Mouse (Mus musculus) adrenal gland, adult 2 months (tissue): ENCODE measurements at regions not wholly inside any gene's neighbourhood (a gene's known extent, or its start where the extent isn't known, plus 50 kb on each side); places are given as distances from the start of the nearest gene placed in this dataset.
A peak's percentile ranks its signal among the peaks of the same experiment; 100 is the strongest.

ENCODE experiments used
- DNase-seq: peaks from one replicate; pipeline ENCODE4 v3.0.0; 2021

DNA sequence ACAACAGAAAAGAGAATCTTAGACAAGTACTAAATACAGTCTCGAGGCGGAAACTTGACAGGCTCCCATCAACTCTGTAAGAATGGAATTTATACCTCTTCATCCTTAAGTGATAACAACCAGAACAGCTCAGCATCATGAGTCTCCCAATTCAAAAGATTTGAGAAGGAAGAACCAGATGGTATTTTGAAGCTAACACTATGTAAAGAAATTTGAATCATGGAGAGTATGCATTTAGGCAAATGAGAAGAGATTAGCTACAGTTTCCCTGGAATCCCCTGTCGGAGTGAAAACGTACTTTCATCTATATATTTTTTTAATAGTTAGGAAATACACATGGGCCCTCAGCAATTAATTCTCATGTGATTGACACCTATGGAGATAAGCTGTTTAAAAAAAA is 140.9 kb downstream of the Nrip1 start:
- DNase-seq = no peak

- no peak for DNase-seq
These were observed 141.5 kb downstream of the Nrip1 start for GRCm38 (mm10) chr16:76232174-76232573.

DNA sequence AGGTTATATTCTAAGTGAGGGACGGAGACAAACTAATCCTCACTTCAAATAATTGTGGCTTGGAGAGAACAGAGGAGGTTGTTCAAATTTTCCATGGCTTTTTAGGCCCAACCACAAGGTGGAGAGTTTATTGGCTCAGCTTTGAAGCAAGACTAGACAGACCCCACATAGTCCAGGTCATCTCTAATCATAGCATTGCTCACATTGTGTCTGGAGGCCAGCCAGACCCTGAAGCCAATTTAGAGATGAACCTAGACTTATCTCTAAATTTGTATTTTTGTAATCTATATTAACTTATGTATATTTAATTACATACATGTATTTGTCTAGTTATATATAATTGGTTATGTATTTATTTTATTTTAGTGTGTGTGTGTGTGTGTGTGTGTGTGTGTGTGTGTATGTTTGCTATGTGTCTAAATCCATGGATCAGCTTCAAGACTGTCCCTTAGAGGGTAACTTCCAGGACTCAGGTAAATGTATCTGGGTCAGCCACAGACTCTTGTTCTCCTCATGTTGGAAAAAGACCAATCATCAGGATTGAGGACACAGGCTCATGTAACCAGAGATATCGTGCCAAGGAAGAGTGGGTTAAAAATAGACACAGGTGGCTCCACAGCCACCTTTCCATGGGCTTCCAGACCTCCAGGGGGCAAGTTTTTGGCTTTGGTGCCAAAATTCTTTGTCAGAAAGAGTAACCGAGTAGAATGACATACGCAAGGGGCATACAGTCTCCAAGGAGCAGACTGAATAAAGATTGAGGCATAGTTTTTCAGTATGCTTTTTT is 142.9 kb downstream of the Nrip1 start:
- no peak for DNase-seq

DNA sequence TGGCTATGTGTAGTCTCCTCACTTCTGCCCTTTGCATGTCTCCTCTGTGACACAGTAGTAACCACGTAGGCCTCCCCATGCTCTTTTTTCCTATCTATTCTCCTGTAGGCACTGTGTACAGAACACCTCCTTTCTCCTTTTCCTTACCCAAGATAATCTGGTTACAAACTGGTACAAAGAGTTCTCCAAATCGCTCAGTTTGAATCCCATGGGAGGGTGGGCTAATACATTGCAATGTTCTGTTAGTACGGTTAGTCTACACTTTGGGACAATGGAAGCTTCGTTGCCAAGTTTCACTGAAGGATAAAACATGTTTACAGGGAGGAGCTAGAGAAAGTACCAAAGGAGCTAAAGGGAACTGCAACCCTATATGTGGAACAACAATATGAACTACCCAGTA is 145.2 kb downstream of the Nrip1 start:
- no peak for DNase-seq

DNA sequence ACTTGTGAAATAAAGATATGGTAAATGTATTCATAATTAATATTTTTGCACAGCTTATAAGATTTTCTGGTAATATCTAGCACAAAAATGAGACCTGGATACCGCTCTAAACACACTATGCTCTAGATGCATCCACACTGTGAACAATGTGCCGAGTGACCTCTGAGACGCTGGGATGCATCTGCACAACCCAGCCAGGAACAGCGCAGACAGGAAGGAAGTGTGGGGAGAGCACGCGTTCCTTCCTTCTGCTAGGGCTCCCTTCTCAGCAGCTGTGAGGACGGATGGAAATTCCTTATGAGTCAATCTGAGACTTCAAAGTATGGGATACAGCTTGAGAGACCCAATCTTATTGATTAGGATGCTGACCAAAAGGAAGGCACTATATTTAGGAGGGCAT is 147.2 kb downstream of the Nrip1 start:
- no peak for DNase-seq

DNA sequence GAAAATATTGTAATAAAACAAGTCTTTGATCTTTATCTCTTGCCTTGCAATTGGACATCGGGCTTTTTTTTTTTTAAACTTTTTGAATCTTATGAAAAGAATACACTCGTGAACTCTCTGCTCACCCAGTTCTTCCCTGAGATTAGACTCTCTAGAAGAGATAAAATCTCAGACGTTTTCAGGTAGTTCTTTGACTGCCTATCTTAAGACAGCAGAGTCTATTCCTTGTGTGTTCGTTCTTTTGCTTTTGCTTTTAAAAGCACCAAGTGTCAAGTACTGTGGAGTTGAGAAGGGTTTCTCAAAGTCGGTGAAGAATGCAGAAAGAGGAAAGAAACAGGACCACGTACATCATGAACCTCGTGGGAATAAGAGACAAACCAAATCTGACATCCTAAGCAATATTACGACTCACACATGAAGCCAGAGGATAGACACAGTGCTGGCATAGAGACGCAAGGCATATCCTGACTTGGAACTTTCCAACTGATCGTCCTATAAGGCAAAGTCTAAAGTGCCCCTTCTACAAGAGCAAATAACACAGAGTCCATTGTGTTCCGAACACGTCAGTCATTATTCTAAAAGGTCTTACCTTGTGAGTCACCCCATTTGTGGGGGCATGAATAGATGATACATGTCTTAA is 147.9 kb downstream of the Nrip1 start:
- DNase-seq = no peak

GRCm38 (mm10) chr16:76224901-76225586 is 148.6 kb downstream of the Nrip1 start:
- DNase-seq = peak; percentile 38

DNA sequence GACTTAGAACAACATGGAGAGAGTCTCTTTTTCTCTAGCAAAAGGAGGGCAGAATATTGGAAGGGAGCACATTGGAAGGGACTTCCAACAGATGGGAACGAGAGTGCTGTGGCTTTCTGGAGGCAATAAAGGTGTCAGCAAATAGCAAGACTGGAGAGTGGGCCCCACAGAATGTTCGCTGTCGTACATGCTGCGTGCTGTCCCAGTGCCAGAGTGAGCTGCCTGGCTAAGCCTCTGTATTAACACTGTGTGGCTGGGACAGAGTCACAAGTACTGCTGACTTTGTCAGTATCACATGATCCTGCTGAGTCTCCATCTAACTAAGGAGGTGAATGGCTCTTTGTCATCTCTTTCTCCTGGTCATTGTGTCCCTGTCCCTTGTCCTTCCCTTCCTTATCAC is 149.9 kb downstream of the Nrip1 start:
- no peak for DNase-seq

DNA sequence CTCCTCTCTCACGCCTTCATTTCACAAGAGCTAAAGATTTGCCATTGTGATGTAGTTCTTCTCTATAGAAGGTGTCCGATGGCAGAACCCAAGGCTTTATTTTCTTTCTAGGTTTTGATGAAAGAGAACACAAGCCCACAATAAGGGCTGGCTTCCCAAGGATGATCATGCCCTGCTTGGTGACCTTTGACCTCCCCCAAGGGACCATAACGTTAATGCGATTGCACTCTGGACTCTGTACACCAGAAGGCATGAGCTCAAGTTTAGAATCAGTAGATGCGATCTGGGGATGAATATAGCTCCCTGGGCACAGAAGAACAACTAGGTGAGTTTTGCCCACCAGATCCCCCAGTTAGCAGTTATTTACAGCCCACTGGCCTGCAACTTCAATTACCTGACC is 150.7 kb downstream of the Nrip1 start:
- no peak for DNase-seq

DNA sequence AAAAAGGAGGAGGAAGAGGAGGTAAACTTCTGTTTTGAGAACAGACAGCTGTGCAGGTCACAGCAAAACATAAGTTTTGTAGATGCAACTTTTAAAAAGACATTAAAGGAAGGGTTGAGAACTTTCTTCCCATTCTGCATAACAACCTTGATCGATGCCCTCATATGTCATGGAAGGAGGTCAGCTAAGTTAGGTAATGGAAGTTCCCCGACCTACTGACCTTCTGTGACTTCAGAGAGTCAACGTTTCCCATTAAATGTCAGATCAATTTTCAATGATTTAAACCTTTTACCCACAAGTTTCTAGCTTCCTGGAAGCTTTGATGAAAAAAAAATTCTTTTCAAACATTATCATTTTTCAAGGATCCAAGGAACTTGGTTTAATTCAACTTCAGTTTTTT is 153.2 kb downstream of the Nrip1 start:
- no peak for DNase-seq

DNA sequence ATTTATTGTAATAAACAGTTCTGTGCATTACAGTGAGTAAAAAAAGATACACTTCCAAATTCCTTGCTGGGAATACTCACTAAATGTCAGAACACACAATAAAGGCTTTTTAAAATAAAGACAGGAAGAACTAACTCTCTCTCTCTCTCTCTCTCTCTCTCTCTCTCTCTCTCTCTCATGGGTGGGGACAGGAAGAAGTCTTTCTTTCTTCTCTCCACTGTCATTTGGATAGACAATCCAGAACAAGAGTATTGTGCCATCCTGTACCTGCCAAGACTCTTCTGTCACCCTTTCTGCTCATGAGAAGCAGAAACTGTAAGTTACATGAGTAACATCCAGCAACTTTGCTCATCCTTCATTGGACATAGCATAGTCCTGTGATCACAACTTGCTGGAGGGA is 154.4 kb downstream of the Nrip1 start:
- no peak for DNase-seq

GRCm38 (mm10) chr16:76218310-76219170 is 155.1 kb downstream of the Nrip1 start:
- no peak for DNase-seq

DNA sequence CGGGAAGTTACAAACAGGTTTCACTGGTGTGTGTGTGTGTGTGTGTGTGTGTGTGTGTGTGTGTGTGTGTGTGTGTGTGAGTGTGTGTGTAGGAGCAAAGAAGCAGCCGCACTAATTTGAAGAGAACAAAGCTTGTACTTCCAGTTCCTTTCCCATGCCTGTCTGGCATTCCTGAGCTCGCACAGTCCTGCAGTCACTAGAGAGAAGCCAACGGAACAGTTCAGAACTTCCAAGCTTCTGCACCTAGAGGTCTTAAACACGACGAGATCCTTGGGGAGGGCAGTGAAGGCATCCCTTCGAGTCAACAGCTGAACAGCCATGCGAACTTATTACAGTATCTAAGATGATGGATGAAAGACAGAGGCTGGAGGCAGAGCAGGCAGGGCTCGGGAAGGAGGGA is 157.4 kb downstream of the Nrip1 start:
- DNase-seq = no peak

- DNase-seq = no peak
These were observed 158.1 kb downstream of the Nrip1 start for GRCm38 (mm10) chr16:76215558-76215957.

DNA sequence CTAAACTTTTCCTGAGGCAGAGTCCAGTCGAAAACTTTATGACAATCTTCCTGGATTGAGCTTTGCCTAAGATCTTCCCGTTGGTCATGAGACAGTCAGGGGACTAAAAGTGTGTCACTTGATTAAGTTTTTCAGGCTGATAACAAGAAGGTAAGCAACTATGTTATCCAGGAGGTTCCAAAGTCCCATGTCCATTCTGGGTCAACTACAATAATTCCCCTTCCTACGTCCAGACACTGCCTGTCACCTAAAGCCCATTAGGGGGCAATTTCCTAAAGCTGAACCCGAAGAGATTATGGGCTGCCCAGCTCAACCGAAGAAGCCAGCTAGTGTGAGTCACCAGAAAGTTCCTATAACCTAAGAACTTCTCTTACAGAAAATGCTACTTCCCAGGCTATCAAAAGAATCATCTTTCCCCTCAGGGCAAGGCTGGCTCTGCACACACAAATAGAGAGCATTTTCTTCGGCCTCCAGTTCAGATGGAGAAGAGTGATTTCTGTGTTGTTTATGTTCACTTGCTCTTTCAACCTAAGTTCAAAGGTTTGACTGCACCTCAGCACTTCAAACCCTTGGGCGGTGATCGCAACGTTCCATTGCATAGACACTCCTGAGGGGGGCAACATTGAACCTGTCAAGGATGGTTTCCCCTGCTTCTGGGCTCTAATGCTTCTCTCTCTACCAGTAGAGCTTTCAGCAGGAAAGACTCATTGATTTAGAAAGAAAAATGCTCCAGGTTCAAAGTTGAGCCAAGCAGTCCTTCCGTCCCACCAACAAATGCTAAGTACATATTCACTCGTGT is 171.7 kb downstream of the Nrip1 start:
- DNase-seq = peak; percentile 69

- DNase-seq = no peak
These were observed 172.6 kb downstream of the Nrip1 start for GRCm38 (mm10) chr16:76200801-76201728.

- peak; percentile 17 for DNase-seq
These were observed 173.4 kb downstream of the Nrip1 start for GRCm38 (mm10) chr16:76200268-76200667.

DNA sequence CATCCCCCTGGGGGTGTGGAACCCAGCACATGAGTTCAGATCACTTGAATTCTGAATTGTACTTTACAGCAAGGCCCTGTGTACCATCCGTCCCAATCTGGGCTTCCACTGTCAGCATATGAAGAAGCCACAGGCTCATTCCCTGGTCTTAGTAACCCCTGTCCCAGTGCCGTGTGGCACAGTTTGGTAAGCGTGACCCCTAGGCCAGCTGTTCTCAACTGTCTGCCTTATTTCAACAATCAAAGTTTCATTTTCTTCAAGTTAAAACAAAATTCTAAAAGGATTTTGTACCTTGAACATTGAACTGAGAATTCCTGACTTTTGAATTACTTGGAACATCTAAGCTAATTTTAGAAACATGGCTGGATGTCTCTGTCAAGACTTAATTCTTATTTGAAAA is 174.6 kb downstream of the Nrip1 start:
- peak; percentile 23 for DNase-seq

GRCm38 (mm10) chr16:76194291-76194690 is 172.2 kb upstream of the Samsn1 start:
- DNase-seq = no peak

- no peak for DNase-seq
These were observed 169.1 kb upstream of the Samsn1 start for GRCm38 (mm10) chr16:76191135-76191534.
